8 mouse cellular contexts compared by ENCODE assay signal in genomic region chr15:40130880-40131478, GRCm38 (mm10). TPM values are rescaled to one million over a fixed set of nuclear protein-coding genes. Genes with fewer than 3 reads are reported as not detected.
DNase-seq lines count a peak whose midpoint lies in the region; ATAC-seq lines count a peak whose summit lies in the region.

No protein-coding gene starts in this region.

- H3K27me3 ChIP-seq in embryonic facial prominence, embryonic 11.5 days (ENCODE audit: control insufficient read depth, insufficient read depth, low read length): no peaks in the 10 kb centered on the region
- H3K27me3 ChIP-seq in heart, embryonic 12.5 days (replicated peaks): no peaks in the 10 kb centered on the region

- H3K36me3 ChIP-seq in embryonic facial prominence, embryonic 11.5 days (replicated peaks; ENCODE audit: control insufficient read depth, insufficient read depth, low read depth, low read length): no peaks in the 10 kb centered on the region
- H3K36me3 ChIP-seq in heart, embryonic 12.5 days: no peaks in the 10 kb centered on the region

- peak; percentile 82 to 84 for DNase-seq in adrenal gland, postnatal 36 days
- DNase-seq in embryonic facial prominence, embryonic 11.5 days (ENCODE audit: low spot score): peak; percentile 85
- peak; percentile 74 to 84 for DNase-seq in kidney, postnatal 25 days
- DNase-seq in lung, adult 18-20 months: peak; percentile 51 to 57
- peak; percentile 29 for DNase-seq in ovary, adult 18-20 months (ENCODE audit: low spot score)
- DNase-seq in thymus, postnatal 10 days (ENCODE audit: low spot score in 2 of 2): peak; percentile 43 to 78

- H3K9ac ChIP-seq in embryonic facial prominence, embryonic 11.5 days (replicated peaks; ENCODE audit: low read length): no peak overlapping the region
- no peak overlapping the region for H3K9ac ChIP-seq in heart, embryonic 12.5 days

- 25% methylated on average over 15 of the region's 15 CpGs for WGBS in embryonic facial prominence, embryonic 11.5 days
- WGBS in heart, embryonic 12.5 days: 15% methylated on average over 15 of the region's 15 CpGs

- no peak overlapping the region for H3K4me3 ChIP-seq in embryonic facial prominence, embryonic 11.5 days (ENCODE audit: low read depth, low read length)
- no peak overlapping the region for H3K4me3 ChIP-seq in heart, embryonic 12.5 days

- H3K4me1 ChIP-seq in embryonic facial prominence, embryonic 11.5 days (ENCODE audit: control insufficient read depth, insufficient read depth, low read length): no peaks in the 10 kb centered on the region
- H3K4me1 ChIP-seq in heart, embryonic 12.5 days (replicated peaks): peaks cover 21% of the 10 kb centered on the region

- no peaks in the 10 kb centered on the region for H3K9me3 ChIP-seq in embryonic facial prominence, embryonic 11.5 days (replicated peaks; ENCODE audit: control insufficient read depth, low read length)
- no peaks in the 10 kb centered on the region for H3K9me3 ChIP-seq in heart, embryonic 12.5 days (replicated peaks)

- H3K4me2 ChIP-seq in embryonic facial prominence, embryonic 11.5 days (ENCODE audit: low read depth, low read length): no peak overlapping the region
- H3K4me2 ChIP-seq in heart, embryonic 12.5 days: peak overlapping the region; percentile 27

- H3K27ac ChIP-seq in embryonic facial prominence, embryonic 11.5 days (replicated peaks; ENCODE audit: low read depth, low read length): no peak overlapping the region
- H3K27ac ChIP-seq in heart, embryonic 12.5 days (ENCODE audit: poor library complexity, severe bottlenecking): no peak overlapping the region

- peak; percentile 73 for ATAC-seq in CD4-positive, CD25-positive, alpha-beta regulatory T cell, adult 4 months
- no peak for ATAC-seq in embryonic facial prominence, embryonic 11.5 days (replicated peaks; ENCODE audit: insufficient number of reproducible peaks, low FRiP score, low TSS enrichment, low read depth)
- ATAC-seq in heart, embryonic 12.5 days (ENCODE audit: insufficient number of reproducible peaks, low FRiP score): no peak

RNA-seq across cellular contexts. Expression of gene 9330182O14Rik, which starts 3.2 kb away (rescaled TPM):
- not detected for polyA plus RNA-seq in CD4-positive, CD25-positive, alpha-beta regulatory T cell, adult 4 months (2017; shearing (Covaris generic))
- total RNA-seq in adrenal gland, postnatal 36 days (2021): under 1 TPM in 1 of 2 experiments, not detected in 1; 0.16 TPM
- not detected in 2 replicates for polyA plus RNA-seq in embryonic facial prominence, embryonic 11.5 days (2014; fragmentation: Nextera tagmentation; extraction: Ambion mirVana)
- not detected in 2 replicates for polyA plus RNA-seq in heart, embryonic 12.5 days (2016; fragmentation: Nextera tagmentation; extraction: Ambion mirVana)

Comparison
In these comparisons a context has a peak if more than half of its experiments do, and no peak if none do; other contexts are left out.
1. DNase-seq: peak in every context shown above with its lines; median percentile 85 in embryonic facial prominence, embryonic 11.5 days; 83 in adrenal gland, postnatal 36 days; 79 in kidney, postnatal 25 days; 60 in thymus, postnatal 10 days; 54 in lung, adult 18-20 months; 29 in ovary, adult 18-20 months.